Mouse (Mus musculus): ENCODE data around the gene Gipc3. TPM values are rescaled to one million over a fixed set of nuclear protein-coding genes. Genes with fewer than 3 reads are reported as not detected.

Gipc3 gene
- polyA plus RNA-seq, 1 experiment from 2014 or later, result not detected

DNA sequence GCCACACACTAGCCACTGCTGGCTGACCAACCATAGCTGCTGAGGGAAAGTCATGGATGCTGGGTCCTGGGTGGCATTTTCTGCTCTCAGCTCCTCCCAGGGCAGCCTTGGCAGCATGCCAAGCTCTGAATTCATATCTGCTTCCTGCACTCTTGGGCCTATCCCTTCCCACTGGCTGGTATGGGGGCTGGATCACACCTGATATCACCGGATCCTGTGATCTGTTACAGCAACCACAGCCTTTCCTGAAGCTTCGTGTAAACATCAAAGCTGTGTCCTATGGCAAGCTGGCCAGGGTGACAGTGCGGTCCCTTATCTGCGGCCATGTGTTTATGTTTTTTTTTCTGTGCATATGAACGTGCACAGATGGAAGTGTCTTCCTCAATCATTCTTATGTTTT lies 39.0 kb upstream of the Gipc3 start:
- no peak for ATAC-seq (replicated peaks)
- Histone ChIP-seq H3K4me1 (peaks cover 29% of the 10 kb centered on the region), H3K9me3 (no peaks in the 10 kb centered on the region), H3K36me3 (peaks cover 7% of the 10 kb centered on the region; the same call in 1 of the 2 replicates), H3K27me3 (no peaks in the 10 kb centered on the region), H3K9ac (replicated peaks) (no peak overlapping the region), H3K4me2 (replicated peaks) (no peak overlapping the region), H3K4me3 (no peak overlapping the region), H3K27ac (replicated peaks) (no peak overlapping the region)
- 88% methylated on average over 5 of the region's 5 CpGs for WGBS

DNA sequence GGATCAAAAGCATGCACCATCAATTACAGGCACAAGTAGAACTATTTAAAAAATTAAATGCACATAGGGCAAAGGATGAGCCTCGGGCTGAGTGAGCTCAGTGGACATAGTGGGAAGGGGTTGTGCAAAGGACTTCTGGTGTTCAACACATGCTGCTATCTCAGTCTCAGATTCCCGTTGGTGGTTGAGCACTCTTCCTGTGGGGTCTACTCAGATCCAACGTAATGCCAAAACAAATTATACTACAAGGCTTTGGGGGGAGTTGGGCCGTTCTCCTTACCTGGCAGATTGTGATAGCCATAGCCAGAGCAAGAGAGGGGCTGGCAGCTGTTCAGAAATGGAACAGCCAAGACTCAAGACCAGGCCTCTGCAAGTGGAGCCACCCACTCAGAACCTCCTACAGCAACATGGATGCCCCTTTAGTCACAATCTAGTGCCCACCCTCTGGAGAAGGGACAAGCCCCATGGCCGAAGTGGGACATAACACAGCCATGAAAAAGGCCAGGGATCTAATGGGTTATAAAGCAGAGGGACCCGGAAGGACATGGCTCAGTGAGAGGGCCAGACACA lies 36.8 kb upstream of the Gipc3 start:
- H3K9ac ChIP-seq (replicated peaks), result no peak overlapping the region
- no peaks in the 10 kb centered on the region for H3K36me3 ChIP-seq
- 94% methylated on average over 6 of the region's 6 CpGs for WGBS
- ATAC-seq (replicated peaks), result no peak
- no peak overlapping the region for H3K27ac ChIP-seq (replicated peaks)
- no peaks in the 10 kb centered on the region for H3K9me3 ChIP-seq
- no peak overlapping the region for H3K4me3 ChIP-seq
- H3K4me2 ChIP-seq (replicated peaks), result no peak overlapping the region
- H3K27me3 ChIP-seq, result no peaks in the 10 kb centered on the region
- peaks cover 35% of the 10 kb centered on the region for H3K4me1 ChIP-seq

DNA sequence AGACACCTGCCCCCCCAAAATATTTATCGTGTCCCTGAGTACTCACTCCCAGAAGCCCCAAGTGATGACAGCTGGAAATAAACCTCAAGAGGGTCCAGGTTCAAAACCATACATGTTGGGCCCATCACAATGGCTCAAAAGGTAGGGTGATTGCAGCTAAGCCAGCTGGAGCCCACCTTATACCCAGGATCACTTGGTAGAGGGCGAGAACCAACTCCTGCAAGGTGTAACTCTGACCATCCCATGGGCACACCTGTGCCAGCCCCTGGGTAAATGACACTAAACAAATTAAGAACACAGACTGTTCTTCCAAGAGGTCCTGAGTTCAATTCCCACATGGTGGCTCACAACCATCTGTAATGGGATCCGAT lies 36.1 kb upstream of the Gipc3 start:
- Histone ChIP-seq H3K27ac (replicated peaks) (peak overlapping the region; percentile 78), H3K9ac (replicated peaks) (peak overlapping the region; percentile 40), H3K9me3 (no peaks in the 10 kb centered on the region), H3K4me3 (peak overlapping the region; percentile 91), H3K4me2 (replicated peaks) (peak overlapping the region; percentile 86), H3K36me3 (no peaks in the 10 kb centered on the region; the same call in 1 of the 2 replicates), H3K4me1 (peaks cover 31% of the 10 kb centered on the region), H3K27me3 (no peaks in the 10 kb centered on the region)
- 62% methylated on average over 3 of the region's 3 CpGs for WGBS
- ATAC-seq (replicated peaks), result peak; percentile 0; the same call in 1 of the 2 replicates

DNA sequence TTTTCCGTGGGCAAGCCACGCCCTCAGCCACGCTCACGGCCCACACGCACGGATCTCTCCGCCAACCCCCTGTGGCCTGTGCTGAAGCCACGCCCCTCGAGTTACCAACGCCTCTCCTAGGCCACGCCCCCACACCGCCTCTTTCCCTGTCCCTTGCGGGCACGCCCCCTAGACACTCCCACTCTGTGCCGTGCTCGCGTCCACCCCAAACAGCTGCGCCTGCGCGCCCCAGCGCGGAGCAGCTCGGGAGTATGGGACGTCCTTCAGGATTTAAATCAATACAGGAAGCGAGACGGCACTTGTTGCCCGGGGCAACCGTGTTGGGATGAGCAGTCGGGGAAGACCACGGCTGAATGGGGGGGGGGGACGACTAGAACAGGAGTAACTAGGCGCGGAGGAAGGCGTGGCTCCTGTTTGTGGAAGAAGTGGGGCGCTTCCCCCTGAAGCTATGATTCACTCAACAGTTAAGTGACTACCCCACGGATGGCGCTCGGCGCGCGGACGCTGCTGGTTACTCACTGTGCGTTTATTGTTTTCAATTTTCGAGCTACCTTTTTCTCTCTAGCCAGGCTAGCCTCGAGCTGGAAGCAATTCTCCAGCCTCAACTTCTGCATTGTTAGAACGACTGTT lies 35.6 kb upstream of the Gipc3 start:
- peak overlapping the region; percentile 78 for H3K27ac ChIP-seq (replicated peaks)
- H3K4me3 ChIP-seq, result peak overlapping the region; percentile 91
- peak; percentile 97 for ATAC-seq (replicated peaks)
- no peaks in the 10 kb centered on the region for H3K27me3 ChIP-seq
- no peaks in the 10 kb centered on the region for H3K9me3 ChIP-seq
- peaks cover 3% of the 10 kb centered on the region; the same call in 1 of the 2 replicates for H3K36me3 ChIP-seq
- H3K4me2 ChIP-seq (replicated peaks), result peak overlapping the region; percentile 86
- H3K9ac ChIP-seq (replicated peaks), result peak overlapping the region; percentile 40
- H3K4me1 ChIP-seq, result peaks cover 31% of the 10 kb centered on the region
- WGBS, result under 1% methylated on average over 45 of the region's 46 CpGs

DNA sequence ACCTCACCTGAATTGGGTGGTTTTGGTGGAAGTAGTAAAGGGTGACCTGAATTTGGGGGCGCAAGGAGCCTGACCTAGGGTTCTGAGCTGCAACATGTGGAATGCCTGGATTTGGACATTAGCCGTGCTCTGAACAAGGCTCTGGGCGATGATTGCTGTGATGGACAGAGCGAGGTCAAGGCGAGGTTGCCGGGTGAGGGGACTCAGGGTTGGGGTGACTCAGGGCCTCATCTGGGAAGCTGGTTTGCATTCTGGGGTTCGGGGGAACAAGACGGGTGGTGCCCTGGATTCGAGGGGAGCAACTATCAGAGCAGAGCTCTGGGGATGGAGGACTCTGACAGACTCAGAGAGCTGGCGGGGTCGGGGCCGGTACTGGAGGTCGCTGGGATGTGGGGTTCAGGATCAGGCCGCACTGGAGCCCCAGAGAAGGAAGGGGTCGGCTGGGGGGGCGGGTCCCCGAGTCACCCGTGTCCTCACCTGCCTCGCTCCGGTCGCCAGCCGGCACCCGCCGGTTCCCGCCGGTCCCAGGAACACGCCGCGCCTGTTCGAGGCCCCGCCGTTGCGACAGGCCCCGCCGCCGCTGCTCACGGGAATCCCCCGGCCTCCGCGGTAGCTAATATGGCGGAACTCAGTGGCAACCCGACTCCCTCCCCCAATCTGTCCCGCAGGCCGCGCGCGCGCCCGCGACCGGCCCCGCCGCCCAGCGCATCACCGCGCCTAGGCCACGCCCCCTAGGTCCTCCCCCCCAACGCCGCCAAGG lies 34.9 kb upstream of the Gipc3 start, which contains the start of gene Fzr1:
Fzr1 (minus strand) TSS at position 724 of the 760 bp plus-strand sequence.
- Histone ChIP-seq H3K4me3 (peak within 1 kb of the TSS; percentile 91), H3K4me1 (peaks cover 31% of the 10 kb centered on the region), H3K9ac (replicated peaks) (peak within 1 kb of the TSS; percentile 93), H3K27me3 (no peaks in the 10 kb centered on the region), H3K9me3 (no peaks in the 10 kb centered on the region), H3K27ac (replicated peaks) (peak within 1 kb of the TSS; percentile 83), H3K36me3 (peaks cover 8% of the 10 kb centered on the region; the same call in 1 of the 2 replicates), H3K4me2 (replicated peaks) (peak within 1 kb of the TSS; percentile 86)
- whole genome bisulfite sequencing, result 2% methylated on average over 50 of the region's 59 CpGs
- ATAC-seq (replicated peaks), result peak; percentile 64

DNA sequence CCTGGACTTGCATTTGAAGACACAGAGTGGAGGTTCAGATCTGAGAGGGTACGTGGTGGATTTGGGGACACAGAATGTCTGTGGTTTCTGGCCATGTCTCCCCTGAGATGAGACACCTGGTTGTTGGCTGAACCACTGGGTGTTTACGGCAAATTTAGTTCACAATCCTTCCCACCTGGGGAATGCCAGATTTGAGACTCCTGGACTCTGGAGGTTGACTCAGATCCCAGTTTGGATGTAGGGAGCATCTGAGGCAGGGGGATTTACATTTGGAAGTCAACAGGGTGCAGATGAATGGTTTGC lies 34.2 kb upstream of the Gipc3 start:
- Histone ChIP-seq H3K9ac (replicated peaks) (peak overlapping the region; percentile 93), H3K27me3 (no peaks in the 10 kb centered on the region), H3K36me3 (peaks cover 8% of the 10 kb centered on the region; the same call in 1 of the 2 replicates), H3K4me3 (peak overlapping the region; percentile 91), H3K9me3 (no peaks in the 10 kb centered on the region), H3K27ac (replicated peaks) (no peak overlapping the region), H3K4me2 (replicated peaks) (peak overlapping the region; percentile 86), H3K4me1 (peaks cover 31% of the 10 kb centered on the region)
- 66% methylated on average over 2 of the region's 2 CpGs for WGBS
- no peak for ATAC-seq (replicated peaks)

DNA sequence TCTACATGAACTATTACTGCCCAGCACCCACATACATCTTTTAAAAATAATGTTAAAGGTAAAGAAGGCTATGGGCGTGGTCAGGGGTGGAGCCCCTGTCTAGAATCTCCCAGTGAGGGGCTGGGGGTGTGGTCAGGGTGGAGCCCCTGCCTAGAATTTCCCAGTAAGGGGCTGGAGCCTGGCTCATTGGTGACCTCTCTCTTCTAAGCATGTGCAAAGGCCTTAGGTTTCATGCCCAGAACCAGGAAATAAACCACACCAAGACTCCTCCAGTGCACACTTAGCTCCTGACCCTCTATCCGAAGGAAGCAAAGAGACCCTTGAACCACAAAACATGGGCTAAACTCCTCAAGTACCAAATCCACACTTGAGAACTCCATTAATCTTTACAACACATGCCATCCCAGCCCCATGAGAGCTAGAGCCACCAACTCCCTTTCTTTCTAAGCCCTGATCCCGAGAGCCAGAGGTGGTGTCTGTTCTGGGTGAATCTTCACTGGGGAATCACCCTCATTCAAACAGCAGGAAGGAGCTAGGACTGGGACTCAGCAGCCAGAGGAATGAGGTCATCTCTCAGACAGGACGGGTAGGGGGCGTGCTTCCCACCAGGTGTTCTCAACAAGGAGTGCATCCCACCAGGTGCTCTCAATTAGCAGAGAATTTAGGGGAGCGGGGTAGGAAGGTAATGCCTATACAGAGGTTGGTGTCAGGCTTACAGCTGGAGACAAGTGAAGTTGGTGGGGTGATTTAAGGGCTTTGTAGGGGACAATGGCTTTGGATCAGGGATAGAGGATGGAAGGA lies 33.7 kb upstream of the Gipc3 start:
- H3K9me3 ChIP-seq, result no peaks in the 10 kb centered on the region
- WGBS, result 42% methylated on average over 6 of the region's 6 CpGs
- peak overlapping the region; percentile 93; the same call in 1 of the 2 replicates for H3K9ac ChIP-seq (replicated peaks)
- H3K36me3 ChIP-seq, result peaks cover 8% of the 10 kb centered on the region; the same call in 1 of the 2 replicates
- H3K4me1 ChIP-seq, result peaks cover 31% of the 10 kb centered on the region
- H3K27ac ChIP-seq (replicated peaks), result no peak overlapping the region
- H3K4me3 ChIP-seq, result peak overlapping the region; percentile 91
- ATAC-seq (replicated peaks), result no peak
- H3K27me3 ChIP-seq, result no peaks in the 10 kb centered on the region
- H3K4me2 ChIP-seq (replicated peaks), result peak overlapping the region; percentile 86

DNA sequence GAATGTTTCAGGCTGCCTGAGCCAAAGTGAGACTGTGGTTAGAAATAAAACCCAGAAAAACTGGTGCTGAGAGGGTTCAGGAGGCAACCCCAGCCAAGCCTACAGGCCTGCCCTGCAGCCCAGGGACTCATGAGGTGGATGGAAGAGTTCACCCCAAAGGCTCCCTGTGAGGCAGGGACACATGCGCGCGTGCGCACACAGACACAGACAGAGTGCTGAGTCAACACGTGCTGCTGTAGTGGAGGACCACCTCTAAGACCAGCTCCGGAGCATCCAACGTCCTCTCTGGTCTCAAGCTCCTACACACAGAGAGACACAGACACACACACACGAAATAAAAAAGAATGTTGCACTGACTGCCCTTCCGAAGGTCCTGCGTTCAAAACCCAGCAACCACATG lies 32.3 kb upstream of the Gipc3 start:
- peaks cover 31% of the 10 kb centered on the region for H3K4me1 ChIP-seq
- no peak for ATAC-seq (replicated peaks)
- no peak overlapping the region for H3K27ac ChIP-seq (replicated peaks)
- H3K9ac ChIP-seq (replicated peaks), result no peak overlapping the region
- H3K4me3 ChIP-seq, result no peak overlapping the region
- H3K36me3 ChIP-seq, result peaks cover 18% of the 10 kb centered on the region
- no peaks in the 10 kb centered on the region for H3K9me3 ChIP-seq
- 92% methylated on average over 10 of the region's 10 CpGs for WGBS
- no peaks in the 10 kb centered on the region for H3K27me3 ChIP-seq
- H3K4me2 ChIP-seq (replicated peaks), result no peak overlapping the region

DNA sequence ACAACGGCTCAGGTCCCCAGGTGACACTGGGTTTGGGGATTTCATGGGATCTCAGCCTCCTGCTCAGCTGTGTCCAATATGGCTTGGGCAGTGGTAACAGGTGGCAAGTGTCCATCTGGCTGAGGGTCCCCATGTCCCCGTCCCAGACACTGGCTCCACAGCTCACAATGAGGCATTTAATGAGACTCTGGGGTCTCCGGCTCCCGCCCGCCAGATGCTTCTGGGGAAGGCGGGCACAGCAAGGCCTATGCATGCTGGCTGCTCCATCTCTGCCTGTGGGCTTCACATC lies 24.1 kb upstream of the Gipc3 start:
- no peak overlapping the region for H3K9ac ChIP-seq (replicated peaks)
- peaks cover 19% of the 10 kb centered on the region for H3K4me1 ChIP-seq
- H3K4me3 ChIP-seq, result no peak overlapping the region
- peaks cover 52% of the 10 kb centered on the region for H3K36me3 ChIP-seq
- H3K27me3 ChIP-seq, result peaks cover 22% of the 10 kb centered on the region
- no peak for ATAC-seq (replicated peaks)
- WGBS, result 69% methylated on average over 6 of the region's 6 CpGs
- no peak overlapping the region for H3K4me2 ChIP-seq (replicated peaks)
- H3K27ac ChIP-seq (replicated peaks), result no peak overlapping the region
- no peaks in the 10 kb centered on the region for H3K9me3 ChIP-seq

DNA sequence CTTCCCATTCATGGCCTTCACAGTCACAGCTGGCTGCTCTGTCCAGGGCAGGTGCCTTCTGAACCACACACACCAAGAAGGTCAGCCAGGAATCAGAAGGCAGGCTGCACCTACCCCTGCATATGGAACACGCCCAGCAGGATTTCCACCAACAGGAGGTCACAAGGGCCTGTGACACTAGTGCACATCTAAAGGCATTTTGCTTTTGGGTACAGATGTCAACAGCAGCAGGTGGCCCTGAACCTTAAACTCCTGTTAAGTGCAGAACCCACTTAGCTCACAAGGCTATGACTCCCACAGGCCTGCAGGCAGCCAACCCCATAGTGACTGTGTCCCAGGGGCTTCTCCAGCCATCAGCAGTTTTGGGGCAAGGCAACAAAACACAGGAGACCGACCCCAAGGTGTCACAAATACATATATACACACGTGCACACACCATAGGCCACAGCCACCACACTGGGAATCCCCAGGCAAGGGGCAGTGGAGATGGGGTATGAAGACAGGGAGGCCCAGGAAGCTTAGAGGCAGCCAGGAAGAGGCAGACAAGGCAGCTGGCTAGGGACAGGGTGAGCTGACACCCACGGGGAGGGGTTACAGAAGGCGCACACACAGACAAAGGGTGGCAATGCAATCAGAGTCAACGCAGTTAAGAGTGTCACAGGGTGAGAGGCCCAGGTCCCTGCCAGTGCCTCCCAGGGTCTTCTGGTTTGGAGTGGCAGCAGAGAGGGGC lies 23.6 kb upstream of the Gipc3 start:
- peaks cover 22% of the 10 kb centered on the region for H3K27me3 ChIP-seq
- H3K4me3 ChIP-seq, result no peak overlapping the region
- peaks cover 52% of the 10 kb centered on the region for H3K36me3 ChIP-seq
- H3K27ac ChIP-seq (replicated peaks), result no peak overlapping the region
- WGBS, result 81% methylated on average over 6 of the region's 6 CpGs
- peaks cover 19% of the 10 kb centered on the region for H3K4me1 ChIP-seq
- ATAC-seq (replicated peaks), result no peak
- H3K4me2 ChIP-seq (replicated peaks), result no peak overlapping the region
- H3K9ac ChIP-seq (replicated peaks), result no peak overlapping the region
- no peaks in the 10 kb centered on the region for H3K9me3 ChIP-seq

DNA sequence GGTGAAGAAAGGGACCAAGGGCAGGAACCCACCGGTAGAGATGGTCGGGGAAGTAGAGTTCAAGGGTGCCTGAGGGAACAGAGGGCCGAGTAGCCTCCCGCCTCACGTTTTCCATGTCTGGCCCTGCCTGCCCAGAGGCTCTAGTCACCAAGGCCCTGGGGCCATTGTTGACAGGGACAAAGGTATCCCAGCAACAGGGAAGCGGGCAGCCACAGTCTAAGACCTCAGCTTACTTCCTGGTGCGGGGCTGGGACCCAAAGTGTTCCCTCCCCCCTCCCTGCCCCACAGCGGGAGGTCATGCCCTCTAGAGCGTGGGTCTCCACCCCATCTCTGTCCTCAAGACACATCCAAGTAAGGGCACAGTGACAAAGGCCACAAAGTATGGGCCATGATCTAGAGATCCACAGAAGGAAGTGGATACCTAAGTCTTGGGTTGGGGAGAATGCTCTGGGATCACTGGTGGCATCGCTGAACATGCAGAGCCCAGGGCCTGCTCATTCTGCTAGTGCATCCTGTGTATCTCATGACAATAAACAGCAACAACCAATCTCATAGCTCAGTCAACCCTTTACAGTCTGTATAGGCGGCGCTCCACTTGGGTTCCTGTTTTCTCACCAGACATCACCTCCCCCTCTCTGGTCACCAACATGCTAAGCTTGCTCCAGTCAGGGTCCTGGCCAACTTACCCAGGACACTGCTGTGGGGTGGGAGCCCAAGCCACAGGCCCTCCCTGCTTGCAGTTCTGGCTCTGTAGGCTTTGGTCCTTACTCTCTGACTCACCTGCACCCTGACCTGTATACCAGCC lies 22.8 kb upstream of the Gipc3 start, which contains the start of gene 4930404N11Rik:
4930404N11Rik (minus strand) TSS at position 145 of the 805 bp plus-strand sequence.
- peak within 1 kb of the TSS; percentile 46 for H3K4me2 ChIP-seq (replicated peaks)
- H3K9ac ChIP-seq (replicated peaks), result peak within 1 kb of the TSS; percentile 8; the same call in 1 of the 2 replicates
- no peaks in the 10 kb centered on the region for H3K9me3 ChIP-seq
- WGBS, result 20% methylated on average over 12 of the region's 12 CpGs
- peak within 1 kb of the TSS; percentile 28 for H3K4me3 ChIP-seq
- no peak within 1 kb of the TSS for H3K27ac ChIP-seq (replicated peaks)
- H3K27me3 ChIP-seq, result peaks cover 22% of the 10 kb centered on the region
- peaks cover 19% of the 10 kb centered on the region for H3K4me1 ChIP-seq
- H3K36me3 ChIP-seq, result peaks cover 47% of the 10 kb centered on the region
- ATAC-seq (replicated peaks), result no peak

All from forebrain, embryonic 15.5 days (tissue).